Mouse (Mus musculus): ENCODE results near the gene Gja4. TPM values are rescaled to one million over a fixed set of nuclear protein-coding genes. Genes with fewer than 3 reads are reported as not detected.

The Gja4 gene
- not detected for polyA plus RNA-seq (2017; shearing (Covaris generic))

GRCm38 (mm10) chr4:127313861-127314260, at the start of gene Gja4:
Gja4 (minus strand) TSS chr4:127314039.

GRCm38 (mm10) chr4:127358018-127358417, 44.2 kb upstream of the Gja4 start, which contains the start of gene Gjb5:
Gjb5 (minus strand) TSS chr4:127358181.

GRCm38 (mm10) chr4:127353951-127354438, 40.2 kb upstream of the Gja4 start, which contains the start of gene Gjb4:
Gjb4 (minus strand) TSS chr4:127354081.

GRCm38 (mm10) chr4:127330181-127331100, 16.6 kb upstream of the Gja4 start, which contains the start of gene Gjb3:
Gjb3 (minus strand) TSS chr4:127330844.

Other genes with a start within 250 kb of the Gja4 start
- gene Zmym6, start 236.7 kb downstream of the Gja4 start, polyA plus RNA-seq (2017; shearing (Covaris generic)), result 23.4 TPM
- gene Tmem35b, start 190.3 kb downstream of the Gja4 start, polyA plus RNA-seq (2017; shearing (Covaris generic)), result 13.1 TPM
- gene Dlgap3, start 144.8 kb downstream of the Gja4 start, polyA plus RNA-seq (2017; shearing (Covaris generic)), result not detected
- 15.3 TPM for gene Smim12, start 70.3 kb downstream of the Gja4 start, polyA plus RNA-seq (2017; shearing (Covaris generic))
- gene Gjb3, start 16.8 kb upstream of the Gja4 start, polyA plus RNA-seq (2017; shearing (Covaris generic)), result not detected
- gene Gjb4, start 40.0 kb upstream of the Gja4 start, polyA plus RNA-seq (2017; shearing (Covaris generic)), result not detected
- not detected for gene Gjb5, start 44.1 kb upstream of the Gja4 start, polyA plus RNA-seq (2017; shearing (Covaris generic))

Measured in effector memory CD4-positive, alpha-beta T cell, adult 5 months (primary cell).